Mouse (Mus musculus) forebrain, embryonic 11.5 days (tissue): Measurements from ENCODE around the gene Kif18b. TPM values are rescaled to one million over a fixed set of nuclear protein-coding genes. Genes with fewer than 3 reads are reported as not detected.

Experiments
- ATAC-seq: fragments of 200-750 bp; cut with Nextera tagmentation; replicated peaks from 2 replicates; pipeline ENCODE4 v1.8.0; 2017; ENCODE audit warnings: moderate TSS enrichment; ENCODE audit not compliant: low FRiP score
- DNase-seq: peaks from one replicate; pipeline ENCODE4 v3.0.0-alpha.2; 2017; ENCODE audit warnings: low spot score
- H3K27ac ChIP-seq: fragments of 300-500 bp; sonication (generic); 2 replicates; pipeline ENCODE4 v1.5.1; 2014; ENCODE audit warnings: low read depth, low read length
- H3K27me3 ChIP-seq: fragments of 300-500 bp; sonication (generic); 2 replicates; pipeline ENCODE4 v1.6.1; 2014; ENCODE audit warnings: mild to moderate bottlenecking, low read length, mixed read lengths; ENCODE audit not compliant: control insufficient read depth, insufficient read depth
- H3K36me3 ChIP-seq: fragments of 300-500 bp; sonication (generic); 2 replicates; pipeline ENCODE4 v1.6.1; 2014; ENCODE audit warnings: mild to moderate bottlenecking, low read length, moderate library complexity, mixed read lengths; ENCODE audit not compliant: control insufficient read depth, insufficient read depth
- H3K4me1 ChIP-seq: fragments of 300-500 bp; sonication (generic); replicated peaks from 2 replicates; pipeline ENCODE4 v1.6.1; 2014; ENCODE audit warnings: low read length, mixed read lengths; ENCODE audit not compliant: control insufficient read depth, insufficient read depth
- H3K4me2 ChIP-seq: fragments of 300-500 bp; sonication (generic); 2 replicates; pipeline ENCODE4 v1.6.1; 2014; ENCODE audit warnings: low read depth, mild to moderate bottlenecking, low read length, moderate library complexity, mixed read lengths; ENCODE audit not compliant: severe bottlenecking
- H3K4me3 ChIP-seq: fragments of 300-500 bp; sonication (generic); 2 replicates; pipeline ENCODE4 v1.5.1; 2014; ENCODE audit warnings: low read depth, low read length
- H3K9ac ChIP-seq: fragments of 300-500 bp; sonication (generic); 2 replicates; pipeline ENCODE4 v1.6.1; 2014; ENCODE audit warnings: low read length
- H3K9me3 ChIP-seq: fragments of 300-500 bp; sonication (generic); 2 replicates; pipeline ENCODE4 v1.6.1; 2016; ENCODE audit warnings: low read length, mixed read lengths; ENCODE audit not compliant: control insufficient read depth
- WGBS: fragments of 180-500 bp; shearing (Covaris S2); extraction: QIAGEN DNeasy Blood & Tissue Kit; methylation state at CpG from one replicate; pipeline ENCODE4 v1.1.7; 2014; 5-methylcytosine and 5-hydroxymethylcytosine counted together
- polyA plus RNA-seq: library from polyadenylated mRNA; unstranded; fragments of >200 nt; fragmentation: Nextera tagmentation; extraction: Ambion mirVana; gene quantifications from 2 replicates; pipeline ENCODE4 v1.2.1, GENCODE M21; 2014

Gene Kif18b
- polyA plus RNA-seq, 1 experiment from 2014 or later = 13.3 TPM

GRCm38 (mm10) chr11:102918077-102918476, 6.8 kb downstream of the Kif18b start:
- Histone ChIP-seq H3K9ac (no peak overlapping the region), H3K9me3 (no peaks in the 10 kb centered on the region), H3K36me3 (peaks cover 14% of the 10 kb centered on the region), H3K4me3 (no peak overlapping the region), H3K27me3 (no peaks in the 10 kb centered on the region), H3K27ac (no peak overlapping the region), H3K4me1 (0 out of 2 replicates have a peak, but pooled peaks cover 2% of the 10 kb centered on the region), H3K4me2 (no peak overlapping the region)
- WGBS = 94% methylated on average over 4 of the region's 4 CpGs
- DNase-seq (no peak), ATAC-seq (no peak)

- no peak overlapping the region for H3K4me2 ChIP-seq
- no peak overlapping the region for H3K4me3 ChIP-seq
- no peaks in the 10 kb centered on the region for H3K4me1 ChIP-seq
- H3K27ac ChIP-seq = no peak overlapping the region
- ATAC-seq (no peak), DNase-seq (no peak)
- H3K9me3 ChIP-seq = no peaks in the 10 kb centered on the region
- no peaks in the 10 kb centered on the region for H3K27me3 ChIP-seq
- peaks cover 15% of the 10 kb centered on the region for H3K36me3 ChIP-seq
- no peak overlapping the region for H3K9ac ChIP-seq
- WGBS = 93% methylated on average over 9 of the region's 9 CpGs
Observed at GRCm38 (mm10) chr11:102915380-102915779, 9.5 kb downstream of the Kif18b start.

GRCm38 (mm10) chr11:102911376-102911775, 13.5 kb downstream of the Kif18b start:
- H3K27me3 ChIP-seq = no peaks in the 10 kb centered on the region
- no peaks in the 10 kb centered on the region for H3K9me3 ChIP-seq
- no peak overlapping the region for H3K27ac ChIP-seq
- H3K9ac ChIP-seq = no peak overlapping the region
- DNase-seq (peak; percentile 35), ATAC-seq (no peak)
- H3K4me2 ChIP-seq = no peak overlapping the region
- 84% methylated on average over 7 of the region's 7 CpGs for WGBS
- no peaks in the 10 kb centered on the region for H3K4me1 ChIP-seq
- H3K4me3 ChIP-seq = no peak overlapping the region
- peaks cover 32% of the 10 kb centered on the region for H3K36me3 ChIP-seq

GRCm38 (mm10) chr11:102903654-102904053, 21.3 kb downstream of the Kif18b start:
- Histone ChIP-seq H3K36me3 (peaks cover 14% of the 10 kb centered on the region; the same call in 1 of the 2 replicates), H3K27ac (no peak overlapping the region), H3K27me3 (no peaks in the 10 kb centered on the region), H3K9ac (no peak overlapping the region), H3K4me1 (no peaks in the 10 kb centered on the region), H3K9me3 (no peaks in the 10 kb centered on the region), H3K4me2 (no peak overlapping the region), H3K4me3 (no peak overlapping the region)
- DNase-seq = peak; percentile 47
- WGBS = 81% methylated on average over 7 of the region's 7 CpGs
- no peak for ATAC-seq

GRCm38 (mm10) chr11:102902107-102902506, 22.8 kb downstream of the Kif18b start:
- H3K27ac ChIP-seq = no peak overlapping the region
- H3K9me3 ChIP-seq = no peaks in the 10 kb centered on the region
- DNase-seq (no peak), ATAC-seq (no peak)
- H3K36me3 ChIP-seq = peaks cover 3% of the 10 kb centered on the region; the same call in 1 of the 2 replicates
- H3K27me3 ChIP-seq = no peaks in the 10 kb centered on the region
- no peak overlapping the region for H3K9ac ChIP-seq
- no peaks in the 10 kb centered on the region for H3K4me1 ChIP-seq
- H3K4me2 ChIP-seq = no peak overlapping the region
- WGBS = 77% methylated on average over 5 of the region's 5 CpGs
- H3K4me3 ChIP-seq = no peak overlapping the region

- H3K9ac ChIP-seq = no peak overlapping the region
- no peaks in the 10 kb centered on the region for H3K9me3 ChIP-seq
- H3K4me2 ChIP-seq = no peak overlapping the region
- DNase-seq (no peak), ATAC-seq (no peak)
- no peaks in the 10 kb centered on the region for H3K27me3 ChIP-seq
- no peak overlapping the region for H3K4me3 ChIP-seq
- H3K36me3 ChIP-seq = no peaks in the 10 kb centered on the region; the same call in 1 of the 2 replicates
- WGBS = 62% methylated on average over 4 of the region's 4 CpGs
- H3K27ac ChIP-seq = no peak overlapping the region
- H3K4me1 ChIP-seq = no peaks in the 10 kb centered on the region
Observed at GRCm38 (mm10) chr11:102901199-102901598, 23.7 kb downstream of the Kif18b start.

- H3K4me3 ChIP-seq = no peak within 1 kb of the TSS
- no peak within 1 kb of the TSS for H3K9ac ChIP-seq
- H3K4me1 ChIP-seq = no peaks in the 10 kb centered on the region
- no peak within 1 kb of the TSS for H3K27ac ChIP-seq
- DNase-seq (peak; percentile 91), ATAC-seq (no peak)
- no peaks in the 10 kb centered on the region; the same call in 1 of the 2 replicates for H3K36me3 ChIP-seq
- H3K9me3 ChIP-seq = no peaks in the 10 kb centered on the region
- 14% methylated on average over 7 of the region's 7 CpGs for WGBS
- no peak within 1 kb of the TSS for H3K4me2 ChIP-seq
- no peaks in the 10 kb centered on the region for H3K27me3 ChIP-seq
Observed at GRCm38 (mm10) chr11:102900763-102901162, 24.2 kb downstream of the Kif18b start, which contains the start of gene Gfap. Gene Gfap (minus strand): TSS chr11:102900912.

GRCm38 (mm10) chr11:102898408-102898807, 26.5 kb downstream of the Kif18b start:
- ATAC-seq (no peak), DNase-seq (no peak)
- Histone ChIP-seq H3K27me3 (peaks cover 7% of the 10 kb centered on the region; the same call in 1 of the 2 replicates), H3K36me3 (no peaks in the 10 kb centered on the region), H3K4me2 (no peak overlapping the region), H3K9me3 (no peaks in the 10 kb centered on the region), H3K9ac (no peak overlapping the region), H3K27ac (no peak overlapping the region), H3K4me1 (no peaks in the 10 kb centered on the region), H3K4me3 (no peak overlapping the region)
- 78% methylated on average over 9 of the region's 9 CpGs for WGBS

- H3K36me3 ChIP-seq = no peaks in the 10 kb centered on the region
- peaks cover 14% of the 10 kb centered on the region; the same call in 1 of the 2 replicates for H3K27me3 ChIP-seq
- no peak overlapping the region for H3K27ac ChIP-seq
- DNase-seq = no peak
- H3K4me2 ChIP-seq = no peak overlapping the region
- H3K9ac ChIP-seq = no peak overlapping the region
- WGBS = 81% methylated on average over 20 of the region's 20 CpGs
- H3K9me3 ChIP-seq = no peaks in the 10 kb centered on the region
- H3K4me1 ChIP-seq = peaks cover 2% of the 10 kb centered on the region; the same call in 1 of the 2 replicates
- H3K4me3 ChIP-seq = no peak overlapping the region
- no peak for ATAC-seq
Observed at GRCm38 (mm10) chr11:102896641-102897040, 28.3 kb downstream of the Kif18b start.
